Mouse (Mus musculus) hindbrain, embryonic 13.5 days (tissue): ENCODE measurements at regions not wholly inside any gene's neighbourhood (a gene's known extent, or its start where the extent isn't known, plus 50 kb on each side); places are given as distances from the start of the nearest gene placed in this dataset.

Experiments
- ATAC-seq: fragments of 200-750 bp; cut with Nextera tagmentation; 2 replicates; pipeline ENCODE4 v1.8.0; 2017; ENCODE audit warnings: moderate TSS enrichment; ENCODE audit not compliant: low FRiP score
- H3K27ac ChIP-seq: fragments of 300-500 bp; sonication (generic); 2 replicates; pipeline ENCODE4 v1.5.1; 2015; ENCODE audit warnings: inconsistent platforms, mild to moderate bottlenecking, moderate library complexity
- H3K27me3 ChIP-seq: fragments of 300-500 bp; sonication (generic); 2 replicates; pipeline ENCODE4 v1.6.1; 2015; ENCODE audit warnings: mild to moderate bottlenecking, inconsistent platforms
- H3K36me3 ChIP-seq: fragments of 300-500 bp; sonication (generic); 2 replicates; pipeline ENCODE4 v1.6.1; 2015; ENCODE audit warnings: mild to moderate bottlenecking, inconsistent platforms
- H3K4me1 ChIP-seq: fragments of 300-500 bp; sonication (generic); replicated peaks from 2 replicates; pipeline ENCODE4 v1.6.1; 2015; ENCODE audit warnings: inconsistent platforms
- H3K4me2 ChIP-seq: fragments of 300-500 bp; sonication (generic); 2 replicates; pipeline ENCODE4 v1.6.1; 2015; ENCODE audit warnings: inconsistent platforms, mild to moderate bottlenecking, moderate library complexity
- H3K4me3 ChIP-seq: fragments of 300-500 bp; sonication (generic); 2 replicates; pipeline ENCODE4 v1.5.1; 2015; ENCODE audit warnings: mild to moderate bottlenecking, inconsistent platforms
- H3K9ac ChIP-seq: fragments of 300-500 bp; sonication (generic); 2 replicates; pipeline ENCODE4 v1.6.1; 2015; ENCODE audit warnings: mild to moderate bottlenecking, inconsistent platforms
- H3K9me3 ChIP-seq: fragments of 300-500 bp; sonication (generic); 2 replicates; pipeline ENCODE4 v1.6.1; 2016; ENCODE audit warnings: inconsistent platforms
- WGBS: fragments of 180-500 bp; shearing (Covaris S2); methylation state at CpG from one replicate; pipeline ENCODE4 v1.1.7; 2015; 5-methylcytosine and 5-hydroxymethylcytosine counted together

- Histone ChIP-seq H3K36me3 (no peaks in the 10 kb centered on the region), H3K9ac (no peak overlapping the region), H3K4me2 (no peak overlapping the region), H3K4me1 (no peaks in the 10 kb centered on the region), H3K27me3 (no peaks in the 10 kb centered on the region), H3K27ac (no peak overlapping the region), H3K9me3 (no peaks in the 10 kb centered on the region), H3K4me3 (no peak overlapping the region)
- ATAC-seq: no peak
- 66% methylated on average over 3 of the region's 3 CpGs for WGBS
These were observed 784.3 kb downstream of the Flrt2 start for GRCm38 (mm10) chr12:96476344-96476743.

- Histone ChIP-seq H3K4me2 (no peak overlapping the region), H3K4me1 (no peaks in the 10 kb centered on the region), H3K4me3 (no peak overlapping the region), H3K9me3 (no peaks in the 10 kb centered on the region), H3K9ac (no peak overlapping the region), H3K27me3 (no peaks in the 10 kb centered on the region), H3K36me3 (no peaks in the 10 kb centered on the region), H3K27ac (no peak overlapping the region)
- no peak for ATAC-seq
- 87% methylated on average over 1 of the region's 1 CpGs for WGBS
These were observed 796.5 kb downstream of the Flrt2 start for GRCm38 (mm10) chr12:96488448-96488960.

GRCm38 (mm10) chr12:96509658-96510057 is 817.6 kb downstream of the Flrt2 start:
- H3K4me2 ChIP-seq: no peak overlapping the region
- 89% methylated on average over 1 of the region's 1 CpGs for WGBS

GRCm38 (mm10) chr12:96558824-96559223 is 866.8 kb downstream of the Flrt2 start:
- 53% methylated on average over 1 of the region's 1 CpGs for WGBS
- no peaks in the 10 kb centered on the region for H3K27me3 ChIP-seq
- H3K4me1 ChIP-seq: no peaks in the 10 kb centered on the region
- no peaks in the 10 kb centered on the region for H3K36me3 ChIP-seq
- no peak overlapping the region for H3K4me2 ChIP-seq
- ATAC-seq: no peak
- no peak overlapping the region for H3K4me3 ChIP-seq
- H3K9me3 ChIP-seq: no peaks in the 10 kb centered on the region
- H3K27ac ChIP-seq: no peak overlapping the region
- H3K9ac ChIP-seq: no peak overlapping the region

More at GRCm38 (mm10) chr12:96509658-96510057, 817.6 kb downstream of the Flrt2 start:
- H3K27me3 ChIP-seq: no peaks in the 10 kb centered on the region
- no peak overlapping the region for H3K4me3 ChIP-seq
- no peak overlapping the region for H3K27ac ChIP-seq
- no peaks in the 10 kb centered on the region for H3K36me3 ChIP-seq
- H3K4me1 ChIP-seq: no peaks in the 10 kb centered on the region
- no peak for ATAC-seq
- H3K9me3 ChIP-seq: no peaks in the 10 kb centered on the region
- H3K9ac ChIP-seq: no peak overlapping the region

- Histone ChIP-seq H3K27ac (no peak overlapping the region), H3K9me3 (peaks cover 8% of the 10 kb centered on the region), H3K4me2 (no peak overlapping the region), H3K9ac (no peak overlapping the region), H3K4me1 (no peaks in the 10 kb centered on the region), H3K4me3 (no peak overlapping the region), H3K27me3 (no peaks in the 10 kb centered on the region), H3K36me3 (no peaks in the 10 kb centered on the region)
- WGBS: 67% methylated on average over 3 of the region's 3 CpGs
- no peak for ATAC-seq
These were observed 902.8 kb downstream of the Flrt2 start for GRCm38 (mm10) chr12:96594845-96595244.

- WGBS: 88% methylated on average over 2 of the region's 2 CpGs
- H3K27ac ChIP-seq: no peak overlapping the region
- H3K4me3 ChIP-seq: no peak overlapping the region
- H3K36me3 ChIP-seq: no peaks in the 10 kb centered on the region
- no peak overlapping the region for H3K9ac ChIP-seq
- H3K4me2 ChIP-seq: no peak overlapping the region
- no peaks in the 10 kb centered on the region for H3K9me3 ChIP-seq
- no peak for ATAC-seq
- H3K27me3 ChIP-seq: no peaks in the 10 kb centered on the region
- H3K4me1 ChIP-seq: no peaks in the 10 kb centered on the region
These were observed 923.1 kb downstream of the Flrt2 start for GRCm38 (mm10) chr12:96615134-96615533.

GRCm38 (mm10) chr12:96615850-96616249 is 923.8 kb downstream of the Flrt2 start:
- 85% methylated on average over 4 of the region's 4 CpGs for WGBS
- Histone ChIP-seq H3K27ac (no peak overlapping the region), H3K9me3 (no peaks in the 10 kb centered on the region), H3K4me2 (no peak overlapping the region), H3K9ac (no peak overlapping the region), H3K36me3 (no peaks in the 10 kb centered on the region), H3K4me1 (no peaks in the 10 kb centered on the region), H3K27me3 (no peaks in the 10 kb centered on the region), H3K4me3 (no peak overlapping the region)
- ATAC-seq: no peak

- Histone ChIP-seq H3K9ac (no peak overlapping the region), H3K4me1 (no peaks in the 10 kb centered on the region), H3K36me3 (no peaks in the 10 kb centered on the region), H3K27me3 (no peaks in the 10 kb centered on the region), H3K4me3 (no peak overlapping the region), H3K27ac (no peak overlapping the region), H3K4me2 (no peak overlapping the region), H3K9me3 (no peaks in the 10 kb centered on the region)
- 96% methylated on average over 2 of the region's 2 CpGs for WGBS
- no peak for ATAC-seq
These were observed 925.2 kb downstream of the Flrt2 start for GRCm38 (mm10) chr12:96617226-96617625.
